Mouse (Mus musculus) cerebellum, adult 11-12 months (tissue): ENCODE data around the gene Napb.

Experiments
- DNase-seq: peaks from one replicate; pipeline ENCODE4 v3.0.0; 2022

Napb gene

GRCm38 (mm10) chr2:148686862-148687261 is 45.4 kb downstream of the Napb start:
- no peak for DNase-seq

GRCm38 (mm10) chr2:148685709-148686108 is 46.6 kb downstream of the Napb start:
- no peak for DNase-seq

GRCm38 (mm10) chr2:148684972-148685371 is 47.3 kb downstream of the Napb start:
- no peak for DNase-seq

GRCm38 (mm10) chr2:148683031-148683430 is 49.2 kb downstream of the Napb start:
- no peak for DNase-seq

GRCm38 (mm10) chr2:148681461-148681891 is 50.8 kb downstream of the Napb start:
- DNase-seq: peak; percentile 77

- peak; percentile 99 for DNase-seq
Observed at GRCm38 (mm10) chr2:148680775-148681291, 51.4 kb downstream of the Napb start, which contains the start of gene Gzf1. Gene Gzf1, plus strand, starts transcription at chr2:148681023.

GRCm38 (mm10) chr2:148679346-148679745 is 52.9 kb downstream of the Napb start:
- peak; percentile 36 for DNase-seq

GRCm38 (mm10) chr2:148677801-148678200 is 54.5 kb downstream of the Napb start:
- peak; percentile 45 for DNase-seq

- DNase-seq: peak; percentile 98
Observed at GRCm38 (mm10) chr2:148672199-148673096, 59.8 kb downstream of the Napb start, which contains the start of gene Nxt1. Gene Nxt1, plus strand, starts transcription at chr2:148672601.

GRCm38 (mm10) chr2:148663458-148663857 is 68.8 kb downstream of the Napb start:
- DNase-seq: no peak

- DNase-seq: no peak
Observed at GRCm38 (mm10) chr2:148654961-148655360, 77.3 kb downstream of the Napb start.

- DNase-seq: no peak
Observed at GRCm38 (mm10) chr2:148650587-148651357, 81.5 kb downstream of the Napb start.

GRCm38 (mm10) chr2:148644421-148645000 is 87.8 kb downstream of the Napb start:
- no peak for DNase-seq
